Mouse (Mus musculus): ENCODE results near the gene Ppm1f. TPM values are rescaled to one million over a fixed set of nuclear protein-coding genes. Genes with fewer than 3 reads are reported as not detected.
"Not testable (repeated sequence)": the region's sequence is repeated elsewhere in the genome, so short reads cannot be mapped to it uniquely, and the experiment has no call there.

Gene Ppm1f
- polyA plus RNA-seq, 1 experiment from 2014 or later, result 38.2 TPM

- H3K36me3 ChIP-seq (ENCODE audit: control insufficient read depth, insufficient read depth, low read length), result not testable (repeated sequence)
- 91% methylated on average over 2 of the region's 3 CpGs for WGBS
Measured at GRCm38 (mm10) chr16:16928908-16929307, 32.6 kb downstream of the Ppm1f start.

GRCm38 (mm10) chr16:16930326-16930725, 34.1 kb downstream of the Ppm1f start:
- H3K9me3 ChIP-seq (ENCODE audit: control insufficient read depth, low read length), result no peaks in the 10 kb centered on the region

More at GRCm38 (mm10) chr16:16928908-16929307, 32.6 kb downstream of the Ppm1f start:
- H3K4me1 ChIP-seq (replicated peaks; ENCODE audit: control insufficient read depth, insufficient read depth, low read length); ATAC-seq (ENCODE audit: low read depth); H3K27me3 ChIP-seq (ENCODE audit: control insufficient read depth, insufficient read depth, low read depth, low read length); H3K9ac ChIP-seq (ENCODE audit: low read length); H3K27ac ChIP-seq (ENCODE audit: low read length); H3K4me3 ChIP-seq (ENCODE audit: low read length); H3K4me2 ChIP-seq (ENCODE audit: low read depth, low read length); H3K9me3 ChIP-seq (ENCODE audit: control insufficient read depth, low read length): not testable (repeated sequence)

GRCm38 (mm10) chr16:16930810-16931296, 34.6 kb downstream of the Ppm1f start:
- Histone ChIP-seq H3K9me3 (ENCODE audit: control insufficient read depth, low read length) (no peaks in the 10 kb centered on the region), H3K4me3 (ENCODE audit: low read length) (no peak overlapping the region), H3K27me3 (ENCODE audit: control insufficient read depth, insufficient read depth, low read depth, low read length) (no peaks in the 10 kb centered on the region), H3K4me2 (ENCODE audit: low read depth, low read length) (no peak overlapping the region), H3K9ac (ENCODE audit: low read length) (no peak overlapping the region), H3K4me1 (replicated peaks; ENCODE audit: control insufficient read depth, insufficient read depth, low read length) (no peaks in the 10 kb centered on the region), H3K36me3 (ENCODE audit: control insufficient read depth, insufficient read depth, low read length) (no peaks in the 10 kb centered on the region; the same call in 1 of the 2 replicates), H3K27ac (ENCODE audit: low read length) (no peak overlapping the region)
- 67% methylated on average over 5 of the region's 5 CpGs for WGBS
- ATAC-seq (ENCODE audit: low read depth), result no peak

More at GRCm38 (mm10) chr16:16930326-16930725, 34.1 kb downstream of the Ppm1f start:
- H3K36me3 ChIP-seq (ENCODE audit: control insufficient read depth, insufficient read depth, low read length), result no peaks in the 10 kb centered on the region; the same call in 1 of the 2 replicates
- H3K4me3 ChIP-seq (ENCODE audit: low read length), result no peak overlapping the region
- no peak overlapping the region for H3K27ac ChIP-seq (ENCODE audit: low read length)
- ATAC-seq (ENCODE audit: low read depth), result no peak
- H3K9ac ChIP-seq (ENCODE audit: low read length), result no peak overlapping the region
- H3K4me1 ChIP-seq (replicated peaks; ENCODE audit: control insufficient read depth, insufficient read depth, low read length), result no peaks in the 10 kb centered on the region
- WGBS, result 91% methylated on average over 3 of the region's 3 CpGs
- no peaks in the 10 kb centered on the region for H3K27me3 ChIP-seq (ENCODE audit: control insufficient read depth, insufficient read depth, low read depth, low read length)
- no peak overlapping the region for H3K4me2 ChIP-seq (ENCODE audit: low read depth, low read length)

GRCm38 (mm10) chr16:16939543-16939942, 43.3 kb downstream of the Ppm1f start:
- Histone ChIP-seq H3K4me3 (ENCODE audit: low read length) (no peak overlapping the region), H3K4me2 (ENCODE audit: low read depth, low read length) (no peak overlapping the region), H3K4me1 (replicated peaks; ENCODE audit: control insufficient read depth, insufficient read depth, low read length) (no peaks in the 10 kb centered on the region), H3K9ac (ENCODE audit: low read length) (no peak overlapping the region), H3K27ac (ENCODE audit: low read length) (no peak overlapping the region), H3K27me3 (ENCODE audit: control insufficient read depth, insufficient read depth, low read depth, low read length) (no peaks in the 10 kb centered on the region), H3K9me3 (ENCODE audit: control insufficient read depth, low read length) (no peaks in the 10 kb centered on the region), H3K36me3 (ENCODE audit: control insufficient read depth, insufficient read depth, low read length) (no peaks in the 10 kb centered on the region)
- 88% methylated on average over 9 of the region's 9 CpGs for WGBS
- no peak for ATAC-seq (ENCODE audit: low read depth)

- ATAC-seq (ENCODE audit: low read depth), result no peak
- H3K9ac ChIP-seq (ENCODE audit: low read length), result no peak overlapping the region
- 89% methylated on average over 2 of the region's 2 CpGs for WGBS
Measured at GRCm38 (mm10) chr16:16941078-16941477, 44.8 kb downstream of the Ppm1f start.

GRCm38 (mm10) chr16:16958575-16958974, 62.3 kb downstream of the Ppm1f start:
- no peaks in the 10 kb centered on the region for H3K4me1 ChIP-seq (replicated peaks; ENCODE audit: control insufficient read depth, insufficient read depth, low read length)
- H3K27me3 ChIP-seq (ENCODE audit: control insufficient read depth, insufficient read depth, low read depth, low read length), result no peaks in the 10 kb centered on the region
- H3K9ac ChIP-seq (ENCODE audit: low read length), result no peak overlapping the region
- H3K36me3 ChIP-seq (ENCODE audit: control insufficient read depth, insufficient read depth, low read length), result no peaks in the 10 kb centered on the region
- H3K27ac ChIP-seq (ENCODE audit: low read length), result no peak overlapping the region
- WGBS, result 15% methylated on average over 3 of the region's 5 CpGs
- no peak for ATAC-seq (ENCODE audit: low read depth)
- no peaks in the 10 kb centered on the region for H3K9me3 ChIP-seq (ENCODE audit: control insufficient read depth, low read length)
- H3K4me2 ChIP-seq (ENCODE audit: low read depth, low read length), result no peak overlapping the region
- H3K4me3 ChIP-seq (ENCODE audit: low read length), result no peak overlapping the region

More at GRCm38 (mm10) chr16:16941078-16941477, 44.8 kb downstream of the Ppm1f start:
- no peaks in the 10 kb centered on the region for H3K9me3 ChIP-seq (ENCODE audit: control insufficient read depth, low read length)
- no peaks in the 10 kb centered on the region for H3K27me3 ChIP-seq (ENCODE audit: control insufficient read depth, insufficient read depth, low read depth, low read length)
- no peaks in the 10 kb centered on the region for H3K4me1 ChIP-seq (replicated peaks; ENCODE audit: control insufficient read depth, insufficient read depth, low read length)
- H3K4me3 ChIP-seq (ENCODE audit: low read length), result no peak overlapping the region
- H3K4me2 ChIP-seq (ENCODE audit: low read depth, low read length), result no peak overlapping the region
- no peaks in the 10 kb centered on the region for H3K36me3 ChIP-seq (ENCODE audit: control insufficient read depth, insufficient read depth, low read length)
- no peak overlapping the region for H3K27ac ChIP-seq (ENCODE audit: low read length)

- no peak overlapping the region for H3K4me3 ChIP-seq (ENCODE audit: low read length)
- 78% methylated on average over 6 of the region's 6 CpGs for WGBS
- no peak overlapping the region for H3K9ac ChIP-seq (ENCODE audit: low read length)
- no peaks in the 10 kb centered on the region for H3K4me1 ChIP-seq (replicated peaks; ENCODE audit: control insufficient read depth, insufficient read depth, low read length)
- H3K27ac ChIP-seq (ENCODE audit: low read length), result no peak overlapping the region
- H3K4me2 ChIP-seq (ENCODE audit: low read depth, low read length), result no peak overlapping the region
- no peaks in the 10 kb centered on the region for H3K9me3 ChIP-seq (ENCODE audit: control insufficient read depth, low read length)
- ATAC-seq (ENCODE audit: low read depth), result no peak
- no peaks in the 10 kb centered on the region for H3K27me3 ChIP-seq (ENCODE audit: control insufficient read depth, insufficient read depth, low read depth, low read length)
- H3K36me3 ChIP-seq (ENCODE audit: control insufficient read depth, insufficient read depth, low read length), result no peaks in the 10 kb centered on the region
Measured at GRCm38 (mm10) chr16:16959907-16960306, 63.6 kb downstream of the Ppm1f start.

GRCm38 (mm10) chr16:16965149-16965548, 68.9 kb downstream of the Ppm1f start:
- no peaks in the 10 kb centered on the region for H3K27me3 ChIP-seq (ENCODE audit: control insufficient read depth, insufficient read depth, low read depth, low read length)
- H3K4me1 ChIP-seq (replicated peaks; ENCODE audit: control insufficient read depth, insufficient read depth, low read length), result no peaks in the 10 kb centered on the region
- H3K4me3 ChIP-seq (ENCODE audit: low read length), result no peak overlapping the region
- ATAC-seq (ENCODE audit: low read depth), result no peak
- no peaks in the 10 kb centered on the region for H3K9me3 ChIP-seq (ENCODE audit: control insufficient read depth, low read length)
- H3K27ac ChIP-seq (ENCODE audit: low read length), result no peak overlapping the region
- no peak overlapping the region for H3K4me2 ChIP-seq (ENCODE audit: low read depth, low read length)
- H3K9ac ChIP-seq (ENCODE audit: low read length), result no peak overlapping the region
- WGBS, result 52% methylated on average over 1 of the region's 1 CpGs
- H3K36me3 ChIP-seq (ENCODE audit: control insufficient read depth, insufficient read depth, low read length), result no peaks in the 10 kb centered on the region

- H3K9ac ChIP-seq (ENCODE audit: low read length), result no peak overlapping the region
- H3K4me2 ChIP-seq (ENCODE audit: low read depth, low read length), result no peak overlapping the region
- no peak for ATAC-seq (ENCODE audit: low read depth)
Measured at GRCm38 (mm10) chr16:16966290-16966689, 70.0 kb downstream of the Ppm1f start.

More at GRCm38 (mm10) chr16:16966290-16966689, 70.0 kb downstream of the Ppm1f start:
- Histone ChIP-seq H3K36me3 (ENCODE audit: control insufficient read depth, insufficient read depth, low read length) (no peaks in the 10 kb centered on the region), H3K27ac (ENCODE audit: low read length) (no peak overlapping the region), H3K9me3 (ENCODE audit: control insufficient read depth, low read length) (no peaks in the 10 kb centered on the region), H3K4me1 (replicated peaks; ENCODE audit: control insufficient read depth, insufficient read depth, low read length) (no peaks in the 10 kb centered on the region), H3K27me3 (ENCODE audit: control insufficient read depth, insufficient read depth, low read depth, low read length) (no peaks in the 10 kb centered on the region), H3K4me3 (ENCODE audit: low read length) (no peak overlapping the region)
